Mouse (Mus musculus) CH12.LX (cell line): ENCODE data around the gene Tmc8. TPM values are rescaled to one million over a fixed set of nuclear protein-coding genes. Genes with fewer than 3 reads are reported as not detected.

ENCODE experiments used
- DNase-seq: peaks from one replicate; pipeline ENCODE4 v3.0.0-alpha.2; 2013; ENCODE audit errors: extremely low read depth
- H3K27ac ChIP-seq: 2 replicates; pipeline ENCODE4 v1.5.1; 2012; ENCODE audit warnings: low read depth, mild to moderate bottlenecking, control low read depth, moderate library complexity; ENCODE audit not compliant: insufficient read depth
- H3K27me3 ChIP-seq: replicated peaks from 2 replicates; pipeline ENCODE3; 2012; ENCODE audit warnings: inconsistent platforms
- H3K36me3 ChIP-seq, 2 experiments: replicated peaks in 1 of 2; 2 replicates each; pipeline versions ENCODE3 to v1.6.1; 2012; ENCODE audit warnings: inconsistent platforms in 1 of 2, low read length in 1 of 2, mild to moderate bottlenecking in 1 of 2, mixed read lengths in 1 of 2, moderate library complexity in 1 of 2; ENCODE audit not compliant: control insufficient read depth in 1 of 2, insufficient read depth in 1 of 2
- H3K4me1 ChIP-seq, 2 experiments: 2 replicates each; pipeline ENCODE4 v1.6.1; 2012; ENCODE audit warnings: inconsistent platforms in 1 of 2, moderate library complexity in 1 of 2; ENCODE audit not compliant: insufficient read depth in 2 of 2, control insufficient read depth in 1 of 2
- H3K4me2 ChIP-seq: 2 replicates; pipeline ENCODE4 v1.6.1; 2012; ENCODE audit warnings: low read depth, mild to moderate bottlenecking, control low read depth; ENCODE audit not compliant: poor library complexity, insufficient read depth, severe bottlenecking
- H3K4me3 ChIP-seq, 3 experiments: fragments of 150-350 bp in 1 of 3; sonication (generic) in 1 of 3; replicated peaks in 1 of 3; 2 replicates each; pipeline versions ENCODE3 to v1.5.1; 2011 to 2012; ENCODE audit warnings: low read depth in 2 of 3, low read length in 2 of 3, mild to moderate bottlenecking in 2 of 3, moderate library complexity in 2 of 3, control low read depth in 1 of 3, improper control_type of control experiment in 1 of 3, inconsistent platforms in 1 of 3, mixed read lengths in 1 of 3; ENCODE audit not compliant: poor library complexity in 1 of 3
- H3K79me2 ChIP-seq: replicated peaks from 2 replicates; pipeline ENCODE4 v1.6.1; 2012; ENCODE audit warnings: mild to moderate bottlenecking, moderate library complexity; ENCODE audit not compliant: control insufficient read depth, poor library complexity, insufficient read depth, severe bottlenecking; ENCODE audit errors: extremely low read depth
- H3K9ac ChIP-seq: 2 replicates; pipeline ENCODE4 v1.6.1; 2012; ENCODE audit warnings: low read depth, mild to moderate bottlenecking, control low read depth, moderate library complexity; ENCODE audit not compliant: insufficient read depth
- H3K9me3 ChIP-seq: replicated peaks from 2 replicates; pipeline ENCODE3; 2012; ENCODE audit warnings: low read length, inconsistent platforms, mixed read lengths
- BHLHE40 ChIP-seq: IDR thresholded peaks from 2 replicates; pipeline ENCODE4 v1.6.1; 2011; ENCODE audit warnings: mild to moderate bottlenecking, low read depth, low read length, improper control_type of control experiment
- CHD2 ChIP-seq: IDR thresholded peaks from 2 replicates; pipeline ENCODE4 v1.6.1; 2011; ENCODE audit warnings: low read length, improper control_type of control experiment
- CTCF ChIP-seq, 2 experiments: IDR thresholded peaks in 1 of 2; conservative IDR thresholded peaks in 1 of 2; 2 replicates each; pipeline ENCODE4 v1.5.1; 2011 to 2012; ENCODE audit warnings: low read depth in 2 of 2, low read length in 2 of 2, improper control_type of control experiment in 1 of 2, inconsistent platforms in 1 of 2, mild to moderate bottlenecking in 1 of 2, moderate library complexity in 1 of 2
- E2F4 ChIP-seq: IDR thresholded peaks from 2 replicates; pipeline ENCODE4 v1.6.1; 2011; ENCODE audit warnings: low read depth, low read length, improper control_type of control experiment; ENCODE audit not compliant: insufficient replicate concordance
- ELF1 ChIP-seq: IDR thresholded peaks from 2 replicates; pipeline ENCODE4 v1.6.1; 2014; ENCODE audit warnings: low read depth, mild to moderate bottlenecking, inconsistent platforms, low read length, improper control_type of control experiment
- ETS1 ChIP-seq: conservative IDR thresholded peaks from 2 replicates; pipeline ENCODE4 v1.6.1; 2012; ENCODE audit warnings: low read depth, mild to moderate bottlenecking, inconsistent platforms, low read length, improper control_type of control experiment, moderate library complexity
- GABPA ChIP-seq: IDR thresholded peaks from 2 replicates; pipeline ENCODE4 v1.6.1; 2012; ENCODE audit warnings: low read depth, low read length, improper control_type of control experiment, inconsistent platforms; ENCODE audit not compliant: insufficient replicate concordance
- HCFC1 ChIP-seq: IDR thresholded peaks from 2 replicates; pipeline ENCODE4 v1.6.1; 2012; ENCODE audit warnings: low read depth, mild to moderate bottlenecking, inconsistent platforms, low read length, improper control_type of control experiment
- KAT2A ChIP-seq: IDR thresholded peaks from 2 replicates; pipeline ENCODE4 v1.6.1; 2012; ENCODE audit warnings: low read length, improper control_type of control experiment, inconsistent platforms; ENCODE audit not compliant: insufficient replicate concordance
- MAX ChIP-seq: IDR thresholded peaks from 2 replicates; pipeline ENCODE4 v1.6.1; 2011; ENCODE audit warnings: low read length, improper control_type of control experiment
- MAZ ChIP-seq: IDR thresholded peaks from 2 replicates; pipeline ENCODE4 v1.6.1; 2012; ENCODE audit warnings: low read depth, mild to moderate bottlenecking, inconsistent platforms, low read length, improper control_type of control experiment, moderate library complexity
- MYC ChIP-seq: IDR thresholded peaks from 2 replicates; pipeline ENCODE4 v1.6.1; 2011; ENCODE audit warnings: low read depth, mild to moderate bottlenecking, improper control_type of control experiment, low read length
- NELFE ChIP-seq: IDR thresholded peaks from 2 replicates; pipeline ENCODE4 v1.6.1; 2011; ENCODE audit warnings: low read depth, low read length, improper control_type of control experiment
- NRF1 ChIP-seq: IDR thresholded peaks from 2 replicates; pipeline ENCODE4 v1.6.1; 2014; ENCODE audit warnings: low read depth, mild to moderate bottlenecking, inconsistent platforms, low read length, improper control_type of control experiment, moderate library complexity
- PAX5 ChIP-seq: IDR thresholded peaks from 2 replicates; pipeline ENCODE4 v1.6.1; 2012; ENCODE audit warnings: low read length, inconsistent platforms, mixed read lengths
- POLR2A ChIP-seq: IDR thresholded peaks from 2 replicates; pipeline ENCODE4 v1.6.1; 2011; ENCODE audit warnings: low read depth, mild to moderate bottlenecking, improper control_type of control experiment, low read length
- POLR2AphosphoS2 ChIP-seq: IDR thresholded peaks from 2 replicates; pipeline ENCODE4 v1.6.1; 2011; ENCODE audit warnings: low read depth, low read length, improper control_type of control experiment
- RCOR1 ChIP-seq: conservative IDR thresholded peaks from 2 replicates; pipeline ENCODE4 v1.6.1; 2012; ENCODE audit warnings: low read depth, mild to moderate bottlenecking, inconsistent platforms, low read length, improper control_type of control experiment
- TBP ChIP-seq: conservative IDR thresholded peaks from 2 replicates; pipeline ENCODE4 v1.6.1; 2011; ENCODE audit warnings: low read depth, low read length, improper control_type of control experiment
- USF1 ChIP-seq: IDR thresholded peaks from 2 replicates; pipeline ENCODE4 v1.6.1; 2014; ENCODE audit warnings: low read depth, mild to moderate bottlenecking, inconsistent platforms, low read length, improper control_type of control experiment
- USF2 ChIP-seq: conservative IDR thresholded peaks from 2 replicates; pipeline ENCODE4 v1.6.1; 2011; ENCODE audit warnings: low read depth, low read length, improper control_type of control experiment
- ZKSCAN1 ChIP-seq: IDR thresholded peaks from 2 replicates; pipeline ENCODE4 v1.6.1; 2012; ENCODE audit warnings: low read depth, inconsistent platforms, low read length, improper control_type of control experiment, borderline replicate concordance
- ZMIZ1 ChIP-seq: IDR thresholded peaks from 2 replicates; pipeline ENCODE4 v1.6.1; 2012; ENCODE audit warnings: low read depth, mild to moderate bottlenecking, inconsistent platforms, low read length, improper control_type of control experiment
- ZNF384 ChIP-seq: IDR thresholded peaks from 2 replicates; pipeline ENCODE4 v1.6.1; 2012; ENCODE audit warnings: low read depth, low read length, improper control_type of control experiment, inconsistent platforms
- dilution Hi-C: fragments of 300-500 bp; cut with MboI; formaldehyde crosslinking; loops from 2 replicates; pipeline ENCODE4 v1.14.3; 2020; ENCODE audit warnings: low sequenced_read_pairs; ENCODE audit not compliant: extremely low pct_unique_long_range_greater_than_20kb, extremely low pct_ligation_motif_present
- in situ Hi-C: fragments of 300-500 bp; cut with MboI; formaldehyde crosslinking; loops from 3 replicates; pipeline ENCODE4 v1.14.3; 2019; ENCODE audit warnings: low sequenced_read_pairs, low pct_ligation_motif_present, low pct_unique_long_range_greater_than_20kb, mixed read lengths
- polyA plus RNA-seq: library from polyadenylated mRNA; unstranded; fragments of >175 nt; gene quantifications from 2 replicates; pipeline ENCODE4 v1.2.1, GENCODE M21; 2012; ENCODE audit warnings: low read depth; ENCODE audit not compliant: insufficient read length
- total RNA-seq, 2 experiments: library from RNA; depleted of rRNA; stranded (reverse); fragments of 300-350 nt in 1 of 2; fragments of >200 nt in 1 of 2; gene quantifications; 2 replicates each; pipeline ENCODE4 v1.2.3; 2012 to 2014

Tmc8 gene
- total and polyA plus RNA-seq, 3 experiments = 2.2 to 9.8 (median 6.1) TPM

DNA sequence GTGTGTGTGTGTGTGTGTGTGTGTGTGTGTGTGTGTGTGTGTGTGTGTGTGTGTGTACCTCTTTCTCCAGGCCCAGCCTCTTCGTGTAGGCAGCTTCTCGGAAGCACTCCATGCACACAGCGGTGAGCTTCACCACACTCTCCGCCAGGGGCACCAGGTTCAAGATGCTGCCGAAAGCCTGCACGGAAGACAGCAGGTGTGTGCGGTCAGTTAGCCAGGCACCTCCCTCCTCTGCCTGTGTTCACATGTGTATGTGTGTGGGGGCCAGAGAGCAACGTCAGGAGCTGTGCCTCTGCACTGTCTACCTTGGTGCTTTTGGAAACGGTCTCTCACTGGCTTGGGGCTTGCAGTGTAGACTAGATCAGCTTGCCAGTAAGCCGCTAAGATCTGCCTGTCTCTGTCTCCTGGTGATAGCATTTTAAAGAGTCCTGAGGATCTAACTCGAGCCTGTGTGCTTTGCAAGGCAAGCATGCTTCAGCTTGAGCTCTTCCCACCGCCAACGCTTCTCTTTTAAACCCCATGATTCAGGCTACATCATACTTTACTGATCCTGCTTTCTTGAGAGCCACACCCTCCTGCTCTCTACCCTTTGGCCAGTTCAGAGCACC, 34.6 kb downstream of the Tmc8 start:
- dilution Hi-C loops (no loop called here), in situ Hi-C loops (no loop called here)
- H3K4me3 ChIP-seq = no peak overlapping the region
- H3K36me3 ChIP-seq = peaks cover 93 to 96% of the 10 kb centered on the region in 2 experiments
- H3K9ac ChIP-seq = no peak overlapping the region
- no peak overlapping the region for H3K27ac ChIP-seq
- peaks cover 16 to 95% of the 10 kb centered on the region in 2 experiments for H3K4me1 ChIP-seq
- no peaks in the 10 kb centered on the region for H3K27me3 ChIP-seq
- no peaks in the 10 kb centered on the region for H3K9me3 ChIP-seq
- TF ChIP-seq ZMIZ1 (peak; percentile 64; the same call in 1 of the 2 replicates), POLR2AphosphoS2 (peak; percentile 2; the same call in 1 of the 2 replicates), NRF1 (no peak), POLR2A (peak; percentile 16; the same call in 1 of the 2 replicates)
- H3K4me2 ChIP-seq = no peak overlapping the region
- DNase-seq = peak; percentile 51
- peaks cover 46% of the 10 kb centered on the region for H3K79me2 ChIP-seq

DNA sequence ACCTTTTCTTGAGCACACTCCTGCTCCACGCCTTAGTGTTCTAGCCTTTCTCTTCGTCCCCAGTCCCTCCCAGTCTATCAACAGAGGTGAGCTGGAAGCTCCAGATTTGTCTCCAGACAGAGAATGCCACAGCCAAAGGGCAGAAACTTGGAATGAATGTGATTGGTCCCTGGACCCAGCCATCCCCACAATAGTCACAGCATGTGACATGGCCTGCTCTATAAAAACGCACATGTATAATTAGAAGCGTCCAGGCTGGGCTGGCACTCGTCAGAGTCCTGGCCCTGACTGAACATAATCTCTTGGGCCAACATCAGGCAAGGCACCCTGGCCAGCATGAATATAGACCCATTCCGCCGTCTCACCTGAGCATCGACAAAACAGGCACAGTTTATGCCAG, 37.2 kb downstream of the Tmc8 start:
- peaks cover 3 to 96% of the 10 kb centered on the region in 2 experiments; a peak in 2 of 4 replicates for H3K4me1 ChIP-seq
- peaks cover 92 to 97% of the 10 kb centered on the region in 2 experiments for H3K36me3 ChIP-seq
- TF ChIP-seq MYC = no peak
- TF ChIP-seq ZMIZ1 = peak; percentile 31; the same call in 1 of the 2 replicates
- no peak; the same call in 1 of the 2 replicates for TF ChIP-seq POLR2AphosphoS2
- TF ChIP-seq MAX = peak; percentile 2; the same call in 1 of the 2 replicates
- TF ChIP-seq GABPA = no peak
- no peak for TF ChIP-seq PAX5
- no peak for TF ChIP-seq ZKSCAN1
- no peak for TF ChIP-seq MAZ
- TF ChIP-seq NRF1 = no peak
- no peak for TF ChIP-seq CTCF (conservative IDR thresholded peaks at IDR 0.05 in 1 of 2, IDR thresholded peaks at IDR 0.05 in 1 of 2; ENCODE audit: low read depth in 2 of 2, low read length in 2 of 2)
- TF ChIP-seq KAT2A = no peak
- TF ChIP-seq ELF1 = peak; percentile 17; the same call in 1 of the 2 replicates
- TF ChIP-seq BHLHE40 = no peak
- TF ChIP-seq TBP = no peak
- no peak for TF ChIP-seq USF1
- no peak for TF ChIP-seq USF2
- no peak for TF ChIP-seq HCFC1
- no peak for TF ChIP-seq NELFE
- no peak for TF ChIP-seq E2F4
- TF ChIP-seq ETS1 = no peak
- no peak for TF ChIP-seq RCOR1
- TF ChIP-seq CHD2 = no peak; the same call in 1 of the 2 replicates
- TF ChIP-seq ZNF384 = no peak
- H3K27me3 ChIP-seq = no peaks in the 10 kb centered on the region
- H3K4me2 ChIP-seq = no peak overlapping the region
- H3K9me3 ChIP-seq = no peaks in the 10 kb centered on the region
- H3K9ac ChIP-seq = no peak overlapping the region
- in situ Hi-C loops = no loop called here
- H3K27ac ChIP-seq = no peak overlapping the region
- no peak overlapping the region for H3K4me3 ChIP-seq
- dilution Hi-C loops = no loop called here
- no peak for DNase-seq
- H3K79me2 ChIP-seq = peaks cover 38% of the 10 kb centered on the region
